Comparison of ENCODE assay signal across 25 mouse cellular contexts in the genomic region with DNA sequence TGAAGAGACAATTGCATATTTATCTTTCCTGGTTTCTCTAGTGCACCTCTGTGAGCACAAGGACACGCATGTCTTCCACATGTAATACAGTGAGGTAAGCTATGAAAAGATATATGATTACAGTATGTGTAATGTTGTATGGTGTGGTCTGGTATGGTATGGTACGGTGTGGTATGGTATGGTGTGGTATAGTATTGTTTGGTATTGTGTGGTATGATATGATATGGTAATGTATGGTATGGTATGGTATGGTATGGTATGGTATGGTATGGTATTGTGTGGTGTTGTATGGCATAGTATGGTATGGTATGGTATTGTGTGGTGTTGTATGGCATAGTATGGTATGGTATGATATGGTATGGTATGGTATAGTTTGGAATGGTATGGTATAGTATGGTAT.
DNase-seq lines count a peak whose midpoint lies in the region; ATAC-seq and TF ChIP-seq lines count a peak whose summit lies in the region.
"Had no signal": no experiment of that assay in that cellular context is flagged by ENCODE, and none has a peak within 500 bp of the region (broad histone marks: within the 10 kb centered on the region; RNA-seq: fewer than 3 reads in every experiment).

No protein-coding gene starts in this region.

- H3K27ac ChIP-seq in heart, embryonic 11.5 days (ENCODE audit: low read depth, low read length), result no peak overlapping the region
- no peak overlapping the region for H3K27ac ChIP-seq in kidney, postnatal 0 days
- H3K27ac ChIP-seq in midbrain, embryonic 12.5 days (replicated peaks), result no peak overlapping the region
- H3K27ac ChIP-seq in midbrain, embryonic 16.5 days (ENCODE audit: low read length), result no peak overlapping the region
- no peak overlapping the region for H3K27ac ChIP-seq in midbrain, embryonic 14.5 days (replicated peaks; ENCODE audit: low read depth, low read length)
- H3K27ac ChIP-seq in midbrain, embryonic 11.5 days (ENCODE audit: low read depth, low read length), result no peak overlapping the region
- H3K27ac ChIP-seq: embryonic facial prominence, embryonic 10.5 days; embryonic facial prominence, embryonic 12.5 days; forebrain, embryonic 13.5 days had no signal

- 84% methylated on average over 2 of the region's 2 CpGs for WGBS in heart, embryonic 11.5 days (ENCODE audit: insufficient replicate concordance)
- 91% methylated on average over 2 of the region's 2 CpGs for WGBS in kidney, postnatal 0 days
- WGBS in midbrain, embryonic 12.5 days, result 91% methylated on average over 2 of the region's 2 CpGs
- 95% methylated on average over 2 of the region's 2 CpGs for WGBS in midbrain, embryonic 16.5 days
- WGBS in midbrain, embryonic 14.5 days, result 93% methylated on average over 2 of the region's 2 CpGs
- 89% methylated on average over 2 of the region's 2 CpGs for WGBS in midbrain, embryonic 11.5 days

- H3K4me2 ChIP-seq in heart, embryonic 11.5 days, result no peak overlapping the region
- no peak overlapping the region for H3K4me2 ChIP-seq in kidney, postnatal 0 days (ENCODE audit: low read length)
- H3K4me2 ChIP-seq in midbrain, embryonic 12.5 days (replicated peaks), result no peak overlapping the region
- no peak overlapping the region for H3K4me2 ChIP-seq in midbrain, embryonic 16.5 days (ENCODE audit: low read length)
- H3K4me2 ChIP-seq in midbrain, embryonic 14.5 days (ENCODE audit: low read length), result no peak overlapping the region
- no peak overlapping the region for H3K4me2 ChIP-seq in midbrain, embryonic 11.5 days
- H3K4me2 ChIP-seq: embryonic facial prominence, embryonic 12.5 days; forebrain, embryonic 13.5 days had no signal

- H3K4me3 ChIP-seq in heart, embryonic 11.5 days (ENCODE audit: low read depth, low read length), result no peak overlapping the region
- H3K4me3 ChIP-seq in kidney, postnatal 0 days (replicated peaks; ENCODE audit: low read depth, low read length), result no peak overlapping the region
- H3K4me3 ChIP-seq in midbrain, embryonic 12.5 days, result no peak overlapping the region
- H3K4me3 ChIP-seq in midbrain, embryonic 16.5 days (ENCODE audit: low read depth, low read length), result no peak overlapping the region
- no peak overlapping the region for H3K4me3 ChIP-seq in midbrain, embryonic 14.5 days (replicated peaks; ENCODE audit: low read depth, low read length)
- H3K4me3 ChIP-seq in midbrain, embryonic 11.5 days (ENCODE audit: low read depth, low read length), result no peak overlapping the region
- H3K4me3 ChIP-seq: embryonic facial prominence, embryonic 10.5 days; embryonic facial prominence, embryonic 12.5 days; forebrain, embryonic 13.5 days had no signal

- no peaks in the 10 kb centered on the region for H3K4me1 ChIP-seq in heart, embryonic 11.5 days (ENCODE audit: control insufficient read depth, insufficient read depth, low read length)
- no peaks in the 10 kb centered on the region for H3K4me1 ChIP-seq in kidney, postnatal 0 days (replicated peaks; ENCODE audit: insufficient read depth, low read length)
- H3K4me1 ChIP-seq in midbrain, embryonic 12.5 days, result no peaks in the 10 kb centered on the region
- H3K4me1 ChIP-seq in midbrain, embryonic 16.5 days (ENCODE audit: control insufficient read depth, insufficient read depth, low read length), result no peaks in the 10 kb centered on the region
- no peaks in the 10 kb centered on the region for H3K4me1 ChIP-seq in midbrain, embryonic 14.5 days (ENCODE audit: control insufficient read depth, insufficient read depth, low read length)
- no peaks in the 10 kb centered on the region for H3K4me1 ChIP-seq in midbrain, embryonic 11.5 days (ENCODE audit: control insufficient read depth, insufficient read depth, low read length)
- H3K4me1 ChIP-seq: embryonic facial prominence, embryonic 10.5 days; embryonic facial prominence, embryonic 12.5 days; forebrain, embryonic 13.5 days had no signal

- no peak for TF ChIP-seq CTCF in kidney, postnatal 0 days (IDR thresholded peaks at IDR 0.05; ENCODE audit: low read depth)

- no peak overlapping the region for H3K9ac ChIP-seq in heart, embryonic 11.5 days (ENCODE audit: low read depth, low read length)
- H3K9ac ChIP-seq in kidney, postnatal 0 days (ENCODE audit: low read depth, low read length), result no peak overlapping the region
- H3K9ac ChIP-seq in midbrain, embryonic 12.5 days (replicated peaks), result no peak overlapping the region
- no peak overlapping the region for H3K9ac ChIP-seq in midbrain, embryonic 16.5 days (ENCODE audit: low read depth, low read length)
- no peak overlapping the region for H3K9ac ChIP-seq in midbrain, embryonic 14.5 days (replicated peaks; ENCODE audit: low read length)
- H3K9ac ChIP-seq in midbrain, embryonic 11.5 days (ENCODE audit: low read length), result no peak overlapping the region
- H3K9ac ChIP-seq: embryonic facial prominence, embryonic 12.5 days; forebrain, embryonic 13.5 days had no signal

- no peaks in the 10 kb centered on the region for H3K9me3 ChIP-seq in heart, embryonic 11.5 days (replicated peaks; ENCODE audit: control insufficient read depth, low read length)
- H3K9me3 ChIP-seq in kidney, postnatal 0 days (replicated peaks; ENCODE audit: low read length), result no peaks in the 10 kb centered on the region
- no peaks in the 10 kb centered on the region for H3K9me3 ChIP-seq in midbrain, embryonic 12.5 days
- no peaks in the 10 kb centered on the region for H3K9me3 ChIP-seq in midbrain, embryonic 16.5 days (replicated peaks; ENCODE audit: control insufficient read depth, low read length, poor library complexity, severe bottlenecking)
- no peaks in the 10 kb centered on the region for H3K9me3 ChIP-seq in midbrain, embryonic 14.5 days (ENCODE audit: control insufficient read depth, low read length)
- H3K9me3 ChIP-seq in midbrain, embryonic 11.5 days (ENCODE audit: control insufficient read depth, low read length), result no peaks in the 10 kb centered on the region
- H3K9me3 ChIP-seq: embryonic facial prominence, embryonic 10.5 days; embryonic facial prominence, embryonic 12.5 days; forebrain, embryonic 13.5 days; G1E had no signal

- ATAC-seq in heart, embryonic 11.5 days (replicated peaks; ENCODE audit: insufficient number of reproducible peaks, low FRiP score, low TSS enrichment), result 0 out of 2 replicates have a peak, but pooled peaks have one; percentile 18
- ATAC-seq in kidney, postnatal 0 days (replicated peaks; ENCODE audit: low FRiP score, low read depth), result 0 out of 2 replicates have a peak, but pooled peaks have one; percentile 25
- 0 out of 2 replicates have a peak, but pooled peaks have one; percentile 19 for ATAC-seq in midbrain, embryonic 12.5 days (ENCODE audit: low FRiP score, low read depth)
- no peak for ATAC-seq in midbrain, embryonic 16.5 days
- ATAC-seq in midbrain, embryonic 14.5 days (ENCODE audit: low FRiP score, low TSS enrichment), result peak; percentile 25; the same call in 1 of the 2 replicates
- ATAC-seq in midbrain, embryonic 11.5 days (ENCODE audit: low FRiP score), result no peak
- ATAC-seq: activated CD4-positive, CD25-positive, alpha-beta regulatory T cell, adult 4 months; CD4-positive, CD25-positive, alpha-beta regulatory T cell, adult 4 months; forebrain, embryonic 13.5 days; Patski had no signal

- no peaks in the 10 kb centered on the region for H3K27me3 ChIP-seq in heart, embryonic 11.5 days (ENCODE audit: control insufficient read depth, insufficient read depth, low read length)
- H3K27me3 ChIP-seq in kidney, postnatal 0 days (ENCODE audit: insufficient read depth, low read length), result no peaks in the 10 kb centered on the region
- no peaks in the 10 kb centered on the region for H3K27me3 ChIP-seq in midbrain, embryonic 12.5 days
- no peaks in the 10 kb centered on the region for H3K27me3 ChIP-seq in midbrain, embryonic 16.5 days (ENCODE audit: control insufficient read depth, insufficient read depth, low read depth, low read length)
- H3K27me3 ChIP-seq in midbrain, embryonic 14.5 days (ENCODE audit: control insufficient read depth, insufficient read depth, low read length), result no peaks in the 10 kb centered on the region
- no peaks in the 10 kb centered on the region for H3K27me3 ChIP-seq in midbrain, embryonic 11.5 days (ENCODE audit: control insufficient read depth, insufficient read depth, low read length)
- H3K27me3 ChIP-seq: CH12.LX; embryonic facial prominence, embryonic 12.5 days; forebrain, embryonic 13.5 days; Patski had no signal

- H3K36me3 ChIP-seq in heart, embryonic 11.5 days (ENCODE audit: control insufficient read depth, insufficient read depth, low read length), result no peaks in the 10 kb centered on the region
- no peaks in the 10 kb centered on the region for H3K36me3 ChIP-seq in kidney, postnatal 0 days (ENCODE audit: insufficient read depth, low read length)
- H3K36me3 ChIP-seq in midbrain, embryonic 12.5 days, result no peaks in the 10 kb centered on the region
- H3K36me3 ChIP-seq in midbrain, embryonic 16.5 days (ENCODE audit: control insufficient read depth, insufficient read depth, low read length), result no peaks in the 10 kb centered on the region
- no peaks in the 10 kb centered on the region for H3K36me3 ChIP-seq in midbrain, embryonic 14.5 days (ENCODE audit: control insufficient read depth, insufficient read depth, low read length)
- H3K36me3 ChIP-seq in midbrain, embryonic 11.5 days (ENCODE audit: control insufficient read depth, insufficient read depth, low read length), result no peaks in the 10 kb centered on the region
- H3K36me3 ChIP-seq: embryonic facial prominence, embryonic 10.5 days; embryonic facial prominence, embryonic 12.5 days; G1E had no signal

- no peak for DNase-seq in heart, adult 9 months (ENCODE audit: low spot score in 2 of 2)
- no peak for DNase-seq in kidney, postnatal 0 days (ENCODE audit: low spot score)
- DNase-seq in kidney, adult 18-20 months, result no peak
- no peak for DNase-seq in midbrain, embryonic 14.5 days
- no peak for DNase-seq in midbrain, embryonic 11.5 days (ENCODE audit: low spot score, missing footprints)
- DNase-seq: adrenal gland, adult 8-10 months; adrenal gland, postnatal 14 days; adrenal gland, postnatal 36 days; B cell, adult 2 months; cerebellum, adult 11-12 months; cerebellum, adult 2 months; cerebellum, adult 9-10 months; cerebellum, postnatal 10 days; cerebellum, postnatal 25 days had no signal

Comparison
In these comparisons a context has a peak if more than half of its experiments do, and no peak if none do; other contexts are left out.
1. ATAC-seq: peak in heart, embryonic 11.5 days (single experiment), kidney, postnatal 0 days (single experiment), midbrain, embryonic 12.5 days (single experiment) and midbrain, embryonic 14.5 days (single experiment); none in midbrain, embryonic 16.5 days (single experiment) and midbrain, embryonic 11.5 days (single experiment).